Mouse (Mus musculus): ENCODE data around the gene Ephb2. TPM values are rescaled to one million over a fixed set of nuclear protein-coding genes. Genes with fewer than 3 reads are reported as not detected.

Gene Ephb2
- polyA plus RNA-seq, 1 experiment from 2014 or later, result 10.7 TPM

- Histone ChIP-seq H3K27me3 (replicated peaks; ENCODE audit: low read depth, poor library complexity, severe bottlenecking) (no peaks in the 10 kb centered on the region), H3K27ac (replicated peaks) (no peak overlapping the region), H3K4me1 (peaks cover 41% of the 10 kb centered on the region), H3K36me3 (replicated peaks) (peaks cover 14% of the 10 kb centered on the region), H3K9me3 (no peaks in the 10 kb centered on the region), H3K4me3 (no peak overlapping the region)
- DNase-seq (ENCODE audit: low spot score), result no peak
- WGBS, result 65% methylated on average over 6 of the region's 6 CpGs
Observed at GRCm38 (mm10) chr4:136714530-136714929, 121.3 kb downstream of the Ephb2 start.

DNA sequence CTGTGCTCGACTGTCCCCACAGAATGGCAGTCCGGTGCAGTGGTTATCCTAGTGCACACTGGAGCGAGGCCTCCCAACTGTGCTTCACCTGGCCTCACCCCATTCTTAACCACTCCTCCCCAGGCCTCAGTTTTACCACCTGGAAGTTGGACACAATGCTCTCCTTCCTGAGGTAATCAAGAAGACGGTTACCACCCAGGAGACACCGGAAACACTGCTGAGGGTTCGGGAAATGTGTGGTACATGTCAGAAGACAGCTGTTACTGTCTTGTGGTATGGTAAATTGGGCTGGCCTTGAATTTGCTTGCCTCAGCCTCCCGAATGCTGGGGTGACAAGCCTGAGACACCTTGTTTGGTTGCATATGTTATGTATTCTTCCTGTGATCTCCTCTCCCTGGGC, 121.9 kb downstream of the Ephb2 start:
- peaks cover 8% of the 10 kb centered on the region for H3K36me3 ChIP-seq (replicated peaks)
- 91% methylated on average over 7 of the region's 7 CpGs for WGBS
- no peak overlapping the region for H3K4me3 ChIP-seq
- H3K27ac ChIP-seq (replicated peaks), result no peak overlapping the region
- no peaks in the 10 kb centered on the region for H3K9me3 ChIP-seq
- peaks cover 47% of the 10 kb centered on the region for H3K4me1 ChIP-seq
- no peaks in the 10 kb centered on the region for H3K27me3 ChIP-seq (replicated peaks; ENCODE audit: low read depth, poor library complexity, severe bottlenecking)
- DNase-seq (ENCODE audit: low spot score), result no peak

DNA sequence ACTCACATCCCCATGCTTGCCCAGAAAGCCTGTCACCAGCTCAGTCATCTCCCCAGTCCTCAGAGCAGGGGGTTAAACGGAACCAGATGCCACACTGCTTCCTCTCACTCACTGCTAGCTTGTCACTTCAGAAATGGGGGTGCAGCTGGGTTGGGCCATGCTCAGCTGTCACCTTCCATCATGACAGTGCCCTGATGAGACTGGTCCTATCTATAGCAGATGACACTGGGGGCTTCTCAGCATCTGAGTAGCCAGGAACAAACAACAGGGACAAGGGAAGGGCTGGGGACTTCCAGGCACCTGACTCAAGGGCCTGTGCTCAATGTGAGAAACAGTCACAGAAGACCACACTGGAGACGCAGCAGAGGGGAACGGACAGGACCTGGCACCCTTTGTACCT, 122.4 kb downstream of the Ephb2 start:
- WGBS, result 71% methylated on average over 3 of the region's 3 CpGs
- Histone ChIP-seq H3K9me3 (no peaks in the 10 kb centered on the region), H3K27me3 (replicated peaks; ENCODE audit: low read depth, poor library complexity, severe bottlenecking) (no peaks in the 10 kb centered on the region), H3K4me3 (no peak overlapping the region), H3K36me3 (replicated peaks) (peaks cover 4% of the 10 kb centered on the region), H3K4me1 (peaks cover 50% of the 10 kb centered on the region), H3K27ac (replicated peaks) (no peak overlapping the region)
- DNase-seq (ENCODE audit: low spot score), result no peak

GRCm38 (mm10) chr4:136711985-136712768, 123.6 kb downstream of the Ephb2 start:
- Histone ChIP-seq H3K4me1 (peaks cover 56% of the 10 kb centered on the region), H3K9me3 (no peaks in the 10 kb centered on the region), H3K27me3 (replicated peaks; ENCODE audit: low read depth, poor library complexity, severe bottlenecking) (no peaks in the 10 kb centered on the region), H3K36me3 (replicated peaks) (no peaks in the 10 kb centered on the region), H3K4me3 (no peak overlapping the region), H3K27ac (replicated peaks) (no peak overlapping the region)
- WGBS, result 53% methylated on average over 20 of the region's 20 CpGs
- DNase-seq (ENCODE audit: low spot score), result no peak

- 97% methylated on average over 9 of the region's 9 CpGs for WGBS
- DNase-seq (ENCODE audit: low spot score), result no peak
- peaks cover 61% of the 10 kb centered on the region for H3K4me1 ChIP-seq
- no peak overlapping the region for H3K4me3 ChIP-seq
- H3K27ac ChIP-seq (replicated peaks), result no peak overlapping the region
- no peaks in the 10 kb centered on the region for H3K36me3 ChIP-seq (replicated peaks)
- no peaks in the 10 kb centered on the region for H3K27me3 ChIP-seq (replicated peaks; ENCODE audit: low read depth, poor library complexity, severe bottlenecking)
- H3K9me3 ChIP-seq, result no peaks in the 10 kb centered on the region
Observed at GRCm38 (mm10) chr4:136710345-136710744, 125.4 kb downstream of the Ephb2 start.

GRCm38 (mm10) chr4:136708956-136709355, 126.8 kb downstream of the Ephb2 start:
- Histone ChIP-seq H3K27ac (replicated peaks) (0 out of 2 replicates have a peak overlapping the region, but pooled peaks have one; percentile 16), H3K27me3 (replicated peaks; ENCODE audit: low read depth, poor library complexity, severe bottlenecking) (no peaks in the 10 kb centered on the region), H3K4me1 (peaks cover 66% of the 10 kb centered on the region), H3K9me3 (no peaks in the 10 kb centered on the region), H3K36me3 (replicated peaks) (no peaks in the 10 kb centered on the region), H3K4me3 (no peak overlapping the region)
- no peak for DNase-seq (ENCODE audit: low spot score)
- 75% methylated on average over 2 of the region's 2 CpGs for WGBS

GRCm38 (mm10) chr4:136706696-136707095, 129.1 kb downstream of the Ephb2 start:
- Histone ChIP-seq H3K27me3 (replicated peaks; ENCODE audit: low read depth, poor library complexity, severe bottlenecking) (no peaks in the 10 kb centered on the region), H3K27ac (replicated peaks) (no peak overlapping the region), H3K4me3 (no peak overlapping the region), H3K4me1 (peaks cover 67% of the 10 kb centered on the region), H3K36me3 (replicated peaks) (no peaks in the 10 kb centered on the region), H3K9me3 (no peaks in the 10 kb centered on the region)
- 67% methylated on average over 4 of the region's 4 CpGs for WGBS
- no peak for DNase-seq (ENCODE audit: low spot score)

DNA sequence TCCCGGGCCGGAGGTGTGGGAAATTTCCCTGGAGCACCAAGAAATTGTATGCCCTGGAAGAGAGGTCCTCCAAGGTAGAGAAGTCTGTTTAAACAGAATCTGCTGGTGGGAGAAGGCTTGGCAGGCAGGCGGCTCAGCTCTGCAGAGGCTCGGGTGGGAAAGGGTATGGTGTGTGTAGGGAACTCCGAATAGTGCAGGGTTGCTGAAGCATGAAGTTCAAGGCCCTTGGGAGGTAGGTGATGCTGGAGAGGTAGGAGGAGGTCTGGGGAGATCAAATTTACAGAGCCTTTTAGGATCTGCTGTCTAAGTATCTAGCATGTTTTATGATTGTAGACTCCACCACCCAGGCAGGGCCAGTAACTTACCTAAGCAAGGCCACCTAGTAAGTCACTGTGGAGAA, 130.7 kb downstream of the Ephb2 start:
- Histone ChIP-seq H3K4me3 (no peak overlapping the region), H3K36me3 (replicated peaks) (no peaks in the 10 kb centered on the region), H3K27ac (replicated peaks) (no peak overlapping the region), H3K27me3 (replicated peaks; ENCODE audit: low read depth, poor library complexity, severe bottlenecking) (no peaks in the 10 kb centered on the region), H3K4me1 (peaks cover 79% of the 10 kb centered on the region), H3K9me3 (no peaks in the 10 kb centered on the region)
- 72% methylated on average over 5 of the region's 5 CpGs for WGBS
- no peak for DNase-seq (ENCODE audit: low spot score)

DNA sequence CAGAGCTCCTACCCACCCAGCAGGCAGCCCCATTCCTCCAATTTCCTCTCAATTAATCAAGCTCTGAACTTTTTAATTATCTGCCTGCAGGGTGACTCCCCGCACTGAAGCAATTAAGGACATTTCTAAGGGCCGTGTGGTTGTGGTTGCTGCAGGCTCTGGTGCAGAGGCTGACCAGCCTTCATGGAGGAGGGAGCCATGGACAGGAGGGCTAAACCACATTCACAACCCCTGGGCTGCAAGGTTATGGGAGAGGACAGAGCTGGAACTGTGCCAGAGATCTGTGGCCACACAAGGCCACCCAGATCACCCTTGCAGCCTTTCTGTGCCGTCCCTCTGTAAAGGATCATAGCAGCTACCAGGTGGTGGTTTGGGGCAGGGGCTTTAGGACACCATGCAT, 131.2 kb downstream of the Ephb2 start:
- 41% methylated on average over 3 of the region's 3 CpGs for WGBS
- Histone ChIP-seq H3K36me3 (replicated peaks) (no peaks in the 10 kb centered on the region), H3K4me1 (peaks cover 84% of the 10 kb centered on the region), H3K9me3 (no peaks in the 10 kb centered on the region), H3K27me3 (replicated peaks; ENCODE audit: low read depth, poor library complexity, severe bottlenecking) (no peaks in the 10 kb centered on the region), H3K4me3 (no peak overlapping the region), H3K27ac (replicated peaks) (0 out of 2 replicates have a peak overlapping the region, but pooled peaks have one; percentile 44)
- DNase-seq (ENCODE audit: low spot score), result no peak

- Histone ChIP-seq H3K27ac (replicated peaks) (no peak overlapping the region), H3K4me3 (no peak overlapping the region), H3K9me3 (no peaks in the 10 kb centered on the region), H3K27me3 (replicated peaks; ENCODE audit: low read depth, poor library complexity, severe bottlenecking) (no peaks in the 10 kb centered on the region), H3K4me1 (peaks cover 86% of the 10 kb centered on the region), H3K36me3 (replicated peaks) (no peaks in the 10 kb centered on the region)
- 90% methylated on average over 11 of the region's 11 CpGs for WGBS
- DNase-seq (ENCODE audit: low spot score), result no peak
Observed at GRCm38 (mm10) chr4:136703351-136703750, 132.4 kb downstream of the Ephb2 start.

DNA sequence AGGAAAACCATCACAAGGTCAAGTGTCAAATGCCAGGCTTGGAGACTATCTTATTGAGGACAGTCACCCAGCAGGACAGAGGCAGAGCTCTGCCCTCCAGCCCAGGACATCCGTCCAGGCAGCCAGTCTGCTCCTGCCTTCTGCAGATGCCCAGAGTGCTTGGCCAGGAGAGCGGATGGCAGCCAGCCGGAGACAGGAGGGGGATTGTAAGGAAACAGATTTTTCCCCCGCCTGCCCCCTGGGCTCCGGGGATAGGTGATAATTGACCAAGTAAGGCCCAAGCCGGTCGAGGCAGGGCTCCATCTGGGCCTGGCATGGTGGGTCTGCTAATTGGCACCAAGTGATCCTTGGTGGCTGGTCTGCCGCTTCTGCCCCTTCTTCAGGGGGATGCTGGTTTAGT, 133.3 kb downstream of the Ephb2 start:
- no peaks in the 10 kb centered on the region for H3K27me3 ChIP-seq (replicated peaks; ENCODE audit: low read depth, poor library complexity, severe bottlenecking)
- no peak overlapping the region for H3K4me3 ChIP-seq
- H3K36me3 ChIP-seq (replicated peaks), result no peaks in the 10 kb centered on the region
- H3K4me1 ChIP-seq, result peaks cover 87% of the 10 kb centered on the region
- WGBS, result 58% methylated on average over 8 of the region's 8 CpGs
- H3K9me3 ChIP-seq, result no peaks in the 10 kb centered on the region
- peak overlapping the region; percentile 40 for H3K27ac ChIP-seq (replicated peaks)
- DNase-seq (ENCODE audit: low spot score), result no peak

- no peak overlapping the region for H3K4me3 ChIP-seq
- H3K9me3 ChIP-seq, result no peaks in the 10 kb centered on the region
- WGBS, result 94% methylated on average over 11 of the region's 11 CpGs
- H3K27ac ChIP-seq (replicated peaks), result no peak overlapping the region
- no peaks in the 10 kb centered on the region for H3K27me3 ChIP-seq (replicated peaks; ENCODE audit: low read depth, poor library complexity, severe bottlenecking)
- no peaks in the 10 kb centered on the region for H3K36me3 ChIP-seq (replicated peaks)
- no peak for DNase-seq (ENCODE audit: low spot score)
- peaks cover 77% of the 10 kb centered on the region for H3K4me1 ChIP-seq
Observed at GRCm38 (mm10) chr4:136701236-136701635, 134.6 kb downstream of the Ephb2 start.

DNA sequence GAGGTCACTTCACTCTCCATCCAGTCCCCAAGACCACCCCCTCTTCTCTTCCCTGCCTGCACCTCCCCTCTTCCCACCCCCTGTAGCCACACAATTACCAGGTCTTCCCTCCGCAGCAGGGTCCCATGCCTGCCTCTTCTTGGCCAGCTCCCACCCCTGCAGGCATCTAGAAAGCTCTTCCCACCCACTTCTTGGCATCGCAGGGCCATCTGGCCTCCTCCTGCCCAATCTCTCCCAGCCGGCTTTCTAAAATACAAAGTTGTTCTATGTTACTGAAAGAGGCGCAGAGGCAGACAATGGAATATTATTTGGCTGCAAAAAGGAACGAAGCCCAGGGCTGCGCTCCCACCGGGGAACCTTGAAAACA, 136.7 kb downstream of the Ephb2 start:
- Histone ChIP-seq H3K9me3 (no peaks in the 10 kb centered on the region), H3K27me3 (replicated peaks; ENCODE audit: low read depth, poor library complexity, severe bottlenecking) (no peaks in the 10 kb centered on the region), H3K4me3 (no peak overlapping the region), H3K36me3 (replicated peaks) (peaks cover 20% of the 10 kb centered on the region), H3K4me1 (peaks cover 55% of the 10 kb centered on the region), H3K27ac (replicated peaks) (peak overlapping the region; percentile 45; the same call in 1 of the 2 replicates)
- no peak for DNase-seq (ENCODE audit: low spot score)
- 69% methylated on average over 7 of the region's 7 CpGs for WGBS

Data from embryonic facial prominence, embryonic 10.5 days (tissue).